Mouse (Mus musculus) erythroblast, embryonic 14.5 days (primary cell): ENCODE data around the gene Ube2z.

Experiments
- GATA1 ChIP-seq: IDR thresholded peaks from 2 replicates; pipeline ENCODE4 v1.6.1; 2012; ENCODE audit warnings: low read length, inconsistent platforms, mixed read lengths
- TAL1 ChIP-seq: IDR thresholded peaks from 3 replicates; pipeline ENCODE4 v1.6.1; 2012; ENCODE audit warnings: low read length, inconsistent platforms, mixed read lengths

- TF ChIP-seq GATA1 = no peak
- TF ChIP-seq TAL1 = no peak
Measured at GRCm38 (mm10) chr11:96070353-96070752, 5.2 kb upstream of the Ube2z start.
